Mouse (Mus musculus): ENCODE results near the gene Parp14. TPM values are rescaled to one million over a fixed set of nuclear protein-coding genes. Genes with fewer than 3 reads are reported as not detected.
"Not testable (repeated sequence)": the region's sequence is repeated elsewhere in the genome, so short reads cannot be mapped to it uniquely, and the experiment has no call there.

Gene Parp14
- polyA plus RNA-seq, 1 experiment from 2014 or later = 116 TPM

GRCm38 (mm10) chr16:35891603-35892002, 20.3 kb upstream of the Parp14 start:
- H3K4me3 ChIP-seq (ENCODE audit: inconsistent target); H3K79me2 ChIP-seq (ENCODE audit: inconsistent target); H3K36me3 ChIP-seq (ENCODE audit: inconsistent target); H3K27ac ChIP-seq: not testable (repeated sequence)
- 76% methylated on average over 5 of the region's 5 CpGs for WGBS (ENCODE audit: missing documents)

GRCm38 (mm10) chr16:35890645-35891044, 19.3 kb upstream of the Parp14 start:
- H3K36me3 ChIP-seq (ENCODE audit: inconsistent target) = no peaks in the 10 kb centered on the region
- H3K27ac ChIP-seq = no peak overlapping the region
- 84% methylated on average over 3 of the region's 3 CpGs for WGBS (ENCODE audit: missing documents)
- H3K4me3 ChIP-seq (ENCODE audit: inconsistent target) = no peak overlapping the region
- H3K79me2 ChIP-seq (ENCODE audit: inconsistent target) = no peaks in the 10 kb centered on the region

DNA sequence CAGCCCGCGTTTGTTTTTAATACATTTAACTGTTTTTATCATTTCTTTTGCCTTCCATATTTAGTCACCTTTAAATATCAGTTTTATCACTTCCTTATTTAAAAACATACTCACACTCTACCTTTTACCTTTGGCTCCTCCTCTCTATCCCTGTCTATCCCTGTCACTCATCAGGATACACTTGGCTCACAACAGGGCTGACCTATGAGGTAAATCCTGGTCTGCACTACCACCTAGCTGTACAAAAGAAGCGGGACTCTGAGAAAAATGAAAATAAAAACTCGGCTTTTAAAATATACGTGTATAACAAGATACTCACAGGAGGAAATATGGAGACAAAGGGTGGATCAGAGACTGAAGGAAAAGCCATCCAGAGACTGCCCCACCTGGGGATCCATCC, 17.6 kb upstream of the Parp14 start:
- no peak overlapping the region for H3K27ac ChIP-seq
- 95% methylated on average over 5 of the region's 5 CpGs for WGBS (ENCODE audit: missing documents)

DNA sequence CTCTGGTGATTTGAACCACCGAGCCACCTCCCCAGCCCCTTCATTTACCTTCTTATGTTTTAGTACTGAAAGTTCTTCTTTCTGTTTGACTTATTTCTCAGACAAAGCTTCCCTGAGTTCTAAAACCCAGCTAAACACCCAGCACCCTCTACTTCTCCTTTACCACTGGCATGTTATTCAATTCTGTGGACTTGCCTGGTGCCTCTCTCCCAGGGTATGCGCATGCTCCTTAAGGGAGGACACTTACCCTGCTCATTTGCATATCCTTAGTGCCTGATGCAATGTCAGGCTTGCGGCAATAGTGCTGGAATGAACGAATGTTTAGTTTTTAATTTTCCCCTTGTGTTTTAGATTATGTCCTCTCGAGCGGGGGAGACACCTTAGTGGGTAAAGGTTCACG, 16.8 kb upstream of the Parp14 start:
- WGBS (ENCODE audit: missing documents) = 74% methylated on average over 7 of the region's 7 CpGs
- no peak overlapping the region for H3K27ac ChIP-seq
- no peaks in the 10 kb centered on the region for H3K79me2 ChIP-seq (ENCODE audit: inconsistent target)
- H3K4me3 ChIP-seq (ENCODE audit: inconsistent target) = no peak overlapping the region
- H3K36me3 ChIP-seq (ENCODE audit: inconsistent target) = no peaks in the 10 kb centered on the region

More for the DNA sequence above, 17.6 kb upstream of the Parp14 start:
- Histone ChIP-seq H3K4me3 (ENCODE audit: inconsistent target) (no peak overlapping the region), H3K36me3 (ENCODE audit: inconsistent target) (no peaks in the 10 kb centered on the region), H3K79me2 (ENCODE audit: inconsistent target) (no peaks in the 10 kb centered on the region)

DNA sequence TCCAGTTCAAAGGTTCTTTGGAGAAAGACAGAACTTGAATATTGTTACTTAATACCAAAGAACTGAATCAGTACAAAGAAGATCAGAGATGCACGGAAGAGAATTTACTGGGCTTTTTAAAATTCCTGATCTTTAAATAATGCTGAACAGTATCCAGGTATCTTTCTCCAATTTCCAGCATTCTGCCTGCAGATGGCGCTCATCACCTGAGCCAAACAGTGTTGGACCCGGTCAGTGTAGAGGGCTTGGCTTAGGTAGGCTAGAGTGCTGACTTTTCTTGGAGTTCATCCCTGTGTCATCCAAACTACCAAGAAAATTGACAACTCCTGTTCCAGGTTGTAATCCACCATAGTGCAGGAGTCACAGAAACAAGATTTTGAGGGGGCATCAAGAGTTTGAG, 3.1 kb upstream of the Parp14 start:
- Histone ChIP-seq H3K4me3 (ENCODE audit: inconsistent target) (no peak overlapping the region), H3K36me3 (ENCODE audit: inconsistent target) (no peaks in the 10 kb centered on the region), H3K27ac (no peak overlapping the region), H3K79me2 (ENCODE audit: inconsistent target) (peaks cover 34% of the 10 kb centered on the region)
- WGBS (ENCODE audit: missing documents) = 16% methylated on average over 3 of the region's 3 CpGs

DNA sequence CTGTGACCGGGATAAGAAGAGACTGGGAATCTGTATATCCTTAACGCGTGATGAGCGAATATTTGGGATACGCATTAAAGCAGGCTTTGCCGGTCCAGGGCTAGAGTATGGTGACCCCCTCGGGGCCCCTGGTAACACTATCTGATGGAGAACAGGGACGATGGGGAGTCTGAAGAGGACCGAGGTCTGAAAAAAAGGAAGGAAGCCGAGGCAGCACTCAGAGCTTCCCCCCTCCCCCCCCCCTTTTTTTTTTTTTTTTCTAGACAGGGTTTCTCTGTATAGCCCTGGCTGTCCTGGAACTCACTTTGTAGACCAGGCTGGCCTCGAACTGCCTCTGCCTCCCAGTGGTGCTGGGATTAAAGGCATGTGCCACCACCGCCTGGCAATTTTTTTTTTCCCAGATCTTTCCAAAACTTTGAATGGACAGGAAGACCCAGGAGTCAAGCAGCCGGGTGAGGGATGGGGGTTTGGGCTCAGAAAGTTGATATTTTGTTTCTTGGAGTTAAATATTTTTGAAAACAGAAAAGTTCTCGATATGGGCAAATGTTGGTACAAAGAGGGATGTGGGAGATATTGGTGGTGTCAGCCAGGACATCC, 1.2 kb upstream of the Parp14 start:
- Histone ChIP-seq H3K36me3 (ENCODE audit: inconsistent target) (peaks cover 5% of the 10 kb centered on the region; the same call in 1 of the 2 replicates), H3K27ac (peak overlapping the region; percentile 90), H3K4me3 (ENCODE audit: inconsistent target) (peak overlapping the region; percentile 70), H3K79me2 (ENCODE audit: inconsistent target) (peaks cover 53% of the 10 kb centered on the region)
- WGBS (ENCODE audit: missing documents) = 25% methylated on average over 11 of the region's 14 CpGs

GRCm38 (mm10) chr16:35871898-35872297, 554 bp upstream of the Parp14 start:
- Histone ChIP-seq H3K36me3 (ENCODE audit: inconsistent target) (peaks cover 11% of the 10 kb centered on the region; the same call in 1 of the 2 replicates), H3K4me3 (ENCODE audit: inconsistent target) (peak overlapping the region; percentile 70), H3K27ac (peak overlapping the region; percentile 90), H3K79me2 (ENCODE audit: inconsistent target) (peaks cover 59% of the 10 kb centered on the region)
- 10% methylated on average over 12 of the region's 12 CpGs for WGBS (ENCODE audit: missing documents)

- WGBS (ENCODE audit: missing documents) = under 1% methylated on average over 12 of the region's 12 CpGs
- peaks cover 23% of the 10 kb centered on the region; the same call in 1 of the 2 replicates for H3K36me3 ChIP-seq (ENCODE audit: inconsistent target)
- H3K27ac ChIP-seq = peak overlapping the region; percentile 90
- H3K4me3 ChIP-seq (ENCODE audit: inconsistent target) = peak overlapping the region; percentile 70
- peaks cover 70% of the 10 kb centered on the region for H3K79me2 ChIP-seq (ENCODE audit: inconsistent target)
These were observed 730 bp downstream of the Parp14 start for GRCm38 (mm10) chr16:35870581-35871047.

- peak overlapping the region; percentile 70 for H3K4me3 ChIP-seq (ENCODE audit: inconsistent target)
- WGBS (ENCODE audit: missing documents) = 25% methylated on average over 6 of the region's 6 CpGs
- H3K79me2 ChIP-seq (ENCODE audit: inconsistent target) = peaks cover 80% of the 10 kb centered on the region
- peak overlapping the region; percentile 90 for H3K27ac ChIP-seq
- peaks cover 31% of the 10 kb centered on the region for H3K36me3 ChIP-seq (ENCODE audit: inconsistent target)
These were observed 1.7 kb downstream of the Parp14 start for GRCm38 (mm10) chr16:35869656-35870055.

DNA sequence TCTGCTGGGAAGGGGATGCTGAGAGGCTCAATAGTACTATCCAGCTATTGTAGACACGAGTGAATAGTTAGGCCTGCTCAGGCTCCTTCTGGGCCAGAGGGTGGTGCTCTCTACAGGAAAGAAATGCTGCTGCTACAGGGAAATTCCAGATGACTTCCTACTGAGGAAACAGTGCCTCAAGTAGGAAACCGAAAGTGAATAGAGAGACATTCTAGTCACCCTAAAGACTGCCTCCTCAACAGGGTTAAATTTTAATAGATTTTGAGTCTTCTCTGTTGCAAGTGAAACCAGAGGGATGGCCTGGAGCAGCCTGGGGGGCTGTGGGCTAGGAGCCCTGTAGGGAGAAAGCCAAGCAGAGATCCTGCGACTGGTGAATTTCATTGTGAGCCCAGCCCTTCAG, 2.2 kb downstream of the Parp14 start:
- peaks cover 36% of the 10 kb centered on the region for H3K36me3 ChIP-seq (ENCODE audit: inconsistent target)
- peaks cover 85% of the 10 kb centered on the region for H3K79me2 ChIP-seq (ENCODE audit: inconsistent target)
- WGBS (ENCODE audit: missing documents) = 0% methylated on average over 3 of the region's 3 CpGs
- H3K4me3 ChIP-seq (ENCODE audit: inconsistent target) = peak overlapping the region; percentile 70
- H3K27ac ChIP-seq = peak overlapping the region; percentile 90

DNA sequence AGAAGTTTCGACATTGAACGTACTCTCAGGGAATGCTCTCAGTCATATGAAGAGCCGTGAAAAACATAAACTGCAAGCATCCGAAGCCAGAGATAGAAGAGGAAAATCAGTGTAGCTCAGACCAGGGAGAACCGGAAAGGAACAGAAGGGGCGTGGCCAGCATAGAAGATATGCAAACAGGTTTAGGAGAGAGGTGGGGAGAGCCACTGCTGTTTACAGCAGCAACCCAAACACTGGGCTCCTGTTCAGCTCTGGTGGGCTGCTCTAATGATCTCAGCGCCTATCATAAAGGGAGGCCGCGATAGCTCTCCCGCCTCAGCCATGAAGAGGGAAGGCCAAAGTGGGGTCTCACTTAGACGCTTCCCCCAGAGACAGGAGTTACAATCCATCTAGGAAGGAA, 3.6 kb downstream of the Parp14 start:
- 93% methylated on average over 11 of the region's 11 CpGs for WGBS (ENCODE audit: missing documents)
- H3K36me3 ChIP-seq (ENCODE audit: inconsistent target) = peaks cover 50% of the 10 kb centered on the region
- H3K79me2 ChIP-seq (ENCODE audit: inconsistent target) = peaks cover 96% of the 10 kb centered on the region
- H3K27ac ChIP-seq = no peak overlapping the region
- no peak overlapping the region for H3K4me3 ChIP-seq (ENCODE audit: inconsistent target)

- Histone ChIP-seq H3K79me2 (ENCODE audit: inconsistent target) (peaks cover 99% of the 10 kb centered on the region), H3K36me3 (ENCODE audit: inconsistent target) (peaks cover 95% of the 10 kb centered on the region), H3K27ac (no peak overlapping the region), H3K4me3 (ENCODE audit: inconsistent target) (no peak overlapping the region)
- WGBS (ENCODE audit: missing documents) = 100% methylated on average over 1 of the region's 1 CpGs
These were observed 9.3 kb downstream of the Parp14 start for GRCm38 (mm10) chr16:35862057-35862456.

DNA sequence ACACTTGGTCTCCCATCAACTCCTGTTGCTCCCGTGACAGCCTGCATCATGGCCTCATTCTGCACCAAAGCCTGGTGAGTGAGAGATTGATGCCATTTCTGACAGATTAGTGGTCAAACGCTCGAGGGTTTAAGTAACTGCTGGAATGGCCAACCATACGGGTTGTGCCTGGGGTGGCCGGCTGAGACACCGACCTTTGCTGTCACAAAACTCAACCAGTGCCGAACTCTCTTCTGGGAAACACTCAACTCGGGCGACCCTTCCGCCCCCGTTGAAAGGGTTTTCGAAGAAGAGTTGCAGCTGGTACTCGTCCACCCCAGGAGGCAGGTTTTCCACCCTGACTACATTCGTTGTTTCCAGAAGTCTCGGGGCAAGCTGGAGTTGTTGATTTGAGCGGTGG, 11.1 kb downstream of the Parp14 start:
- Histone ChIP-seq H3K79me2 (ENCODE audit: inconsistent target) (peaks cover 100% of the 10 kb centered on the region), H3K36me3 (ENCODE audit: inconsistent target) (peaks cover 96% of the 10 kb centered on the region), H3K4me3 (ENCODE audit: inconsistent target) (no peak overlapping the region), H3K27ac (no peak overlapping the region)
- WGBS (ENCODE audit: missing documents) = 94% methylated on average over 14 of the region's 16 CpGs

- 94% methylated on average over 15 of the region's 18 CpGs for WGBS (ENCODE audit: missing documents)
- H3K36me3 ChIP-seq (ENCODE audit: inconsistent target) = peaks cover 83% of the 10 kb centered on the region
- H3K79me2 ChIP-seq (ENCODE audit: inconsistent target) = peaks cover 100% of the 10 kb centered on the region
- no peak overlapping the region for H3K27ac ChIP-seq
- no peak overlapping the region for H3K4me3 ChIP-seq (ENCODE audit: inconsistent target)
These were observed 14.6 kb downstream of the Parp14 start for GRCm38 (mm10) chr16:35856766-35857165.

DNA sequence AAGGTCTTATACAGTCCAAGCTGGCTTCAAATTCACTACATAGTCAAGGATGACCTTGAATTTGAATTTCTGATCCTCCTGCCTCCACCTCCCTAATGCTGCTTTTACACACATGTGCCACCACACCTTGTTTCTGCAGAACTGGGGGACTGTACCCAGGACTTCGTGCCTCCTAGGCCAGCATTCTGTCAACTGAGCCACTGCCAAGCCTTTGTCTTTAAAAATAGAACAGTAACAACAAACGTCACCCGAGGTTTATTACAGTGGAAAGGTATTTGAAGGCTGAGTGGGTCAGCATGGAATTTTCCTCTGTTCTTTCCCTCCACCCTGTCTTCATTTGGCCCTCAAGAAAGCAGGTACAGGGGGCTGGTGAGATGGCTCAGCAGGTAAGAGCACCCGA, 15.5 kb downstream of the Parp14 start:
- peaks cover 100% of the 10 kb centered on the region for H3K79me2 ChIP-seq (ENCODE audit: inconsistent target)
- no peak overlapping the region for H3K4me3 ChIP-seq (ENCODE audit: inconsistent target)
- 73% methylated on average over 3 of the region's 4 CpGs for WGBS (ENCODE audit: missing documents)
- H3K36me3 ChIP-seq (ENCODE audit: inconsistent target) = peaks cover 78% of the 10 kb centered on the region
- H3K27ac ChIP-seq = no peak overlapping the region

DNA sequence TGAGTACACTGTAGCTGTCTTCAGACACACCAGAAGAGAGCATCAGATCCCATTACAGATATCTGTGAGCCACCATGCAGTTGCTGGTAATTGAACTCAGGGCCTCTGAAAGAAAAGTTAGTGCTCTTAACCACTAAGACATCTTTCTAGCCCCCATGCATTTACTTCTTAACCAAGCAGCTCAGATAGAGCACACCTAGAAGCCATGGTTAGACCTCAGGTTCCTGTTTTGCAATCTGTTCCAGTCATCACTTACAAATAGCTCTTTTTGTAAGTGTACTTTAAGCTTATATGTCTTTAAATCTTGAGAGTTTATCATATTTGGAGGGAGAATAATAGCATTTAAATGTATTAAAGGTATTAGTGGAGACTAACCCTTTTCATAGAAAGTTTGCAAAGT, 24.2 kb downstream of the Parp14 start:
- no peak overlapping the region for H3K4me3 ChIP-seq (ENCODE audit: inconsistent target)
- no peak overlapping the region for H3K27ac ChIP-seq
- H3K36me3 ChIP-seq (ENCODE audit: inconsistent target) = peaks cover 76% of the 10 kb centered on the region
- H3K79me2 ChIP-seq (ENCODE audit: inconsistent target) = peaks cover 55% of the 10 kb centered on the region

Measured in macrophage (primary cell).